Mouse (Mus musculus): ENCODE measurements around the gene Reg4. TPM values are rescaled to one million over a fixed set of nuclear protein-coding genes. Genes with fewer than 3 reads are reported as not detected.

Gene Reg4
- polyA plus RNA-seq (2012; rRNA removed) = 102 and 141 TPM in 2 replicates

DNA sequence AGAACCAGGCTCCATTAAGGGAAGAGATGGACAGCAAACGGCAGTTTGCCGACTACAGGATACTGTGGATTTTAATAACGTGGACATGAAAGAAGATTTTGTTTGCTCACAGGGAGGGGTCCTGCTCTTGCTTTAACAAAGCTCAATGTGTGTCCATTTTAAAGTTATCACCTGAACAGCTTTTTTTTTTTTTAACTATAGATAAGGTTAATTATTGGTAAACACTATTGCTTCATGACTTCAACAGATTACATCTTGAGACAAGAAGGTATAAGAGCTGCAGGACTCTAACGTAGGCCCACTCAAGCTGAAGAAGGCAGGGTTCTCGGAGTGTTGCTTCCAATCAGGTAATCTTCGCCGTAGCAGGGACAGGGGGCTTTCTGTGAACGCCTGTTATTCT is at the start of gene Reg4:
TSS of gene Reg4 (plus strand) at position 301 of the 400 bp plus-strand sequence.

DNA sequence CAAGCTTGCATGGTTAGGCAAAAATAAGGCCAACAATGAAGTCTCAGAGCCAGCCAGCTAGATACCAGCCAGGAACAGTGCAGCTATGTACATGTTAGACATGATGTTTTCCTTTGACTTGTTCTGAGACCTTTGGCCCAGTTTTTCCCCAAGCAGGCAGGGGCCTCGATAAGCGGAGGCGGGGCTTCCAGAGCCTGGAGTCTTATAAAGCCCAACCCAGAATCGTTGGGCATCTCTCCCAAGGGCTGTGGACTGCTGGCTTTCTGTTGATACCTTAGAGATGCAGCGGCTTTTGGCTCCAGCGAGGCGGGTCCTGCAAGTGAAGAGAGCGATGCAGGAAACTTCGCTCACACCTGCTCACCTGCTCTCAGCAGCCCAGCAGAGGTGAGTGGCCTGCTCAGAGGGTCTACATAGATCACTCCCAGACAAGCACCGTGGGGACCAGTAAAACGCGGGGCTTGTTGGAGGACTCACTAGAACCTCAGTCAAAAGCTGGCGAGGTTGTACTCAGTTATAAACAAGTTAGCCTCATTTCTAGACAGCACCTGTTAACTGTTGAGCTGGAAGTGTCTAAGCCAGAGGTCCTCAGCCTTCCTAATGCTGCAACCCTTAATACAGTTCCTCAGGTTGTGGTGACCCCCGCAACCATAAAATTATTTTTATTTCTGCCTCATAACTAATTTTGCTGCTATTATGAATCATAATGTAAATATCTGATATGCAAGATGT is 58.4 kb downstream of the Reg4 start, which contains the start of gene Hmgcs2:
TSS of gene Hmgcs2 (plus strand) at position 232 of the 729 bp plus-strand sequence.

Other genes starting within 250 kb of the Reg4 start
- 11.3 and 11.5 TPM in 2 replicates for gene Notch2, start 208.6 kb upstream of the Reg4 start, polyA plus RNA-seq (2012; rRNA removed)
- gene Adam30, start 61.5 kb upstream of the Reg4 start, polyA plus RNA-seq (2012; rRNA removed) = not detected in 2 replicates
- 212 and 256 TPM in 2 replicates for gene Hmgcs2, start 58.3 kb downstream of the Reg4 start, polyA plus RNA-seq (2012; rRNA removed)
- gene Phgdh, start 117.8 kb downstream of the Reg4 start, polyA plus RNA-seq (2012; rRNA removed) = 22.0 and 29.5 TPM in 2 replicates
- 2.0 and 2.5 TPM in 2 replicates for gene Zfp697, start 160.3 kb downstream of the Reg4 start, polyA plus RNA-seq (2012; rRNA removed)
- not detected in 2 replicates for gene Gm4450, start 235.0 kb downstream of the Reg4 start, polyA plus RNA-seq (2012; rRNA removed)